Mouse (Mus musculus) E14TG2a.4 (cell line): Measurements from ENCODE around the gene Olfr419.

Source experiments
- H3K27me3 ChIP-seq: 2 replicates; pipeline ENCODE4 v1.6.1; 2014; ENCODE audit warnings: low read length, control low read depth; ENCODE audit not compliant: insufficient read depth
- H3K36me3 ChIP-seq: 2 replicates; pipeline ENCODE4 v1.6.1; 2014; ENCODE audit warnings: low read length, control low read depth; ENCODE audit not compliant: insufficient read depth
- H3K4me1 ChIP-seq: replicated peaks from 2 replicates; pipeline ENCODE4 v1.6.1; 2014; ENCODE audit warnings: low read depth, low read length, control low read depth
- H3K4me3 ChIP-seq: replicated peaks from 2 replicates; pipeline ENCODE4 v1.5.1; 2014; ENCODE audit warnings: mild to moderate bottlenecking, low read length
- H3K9me3 ChIP-seq: 2 replicates; pipeline ENCODE4 v1.6.1; 2014; ENCODE audit warnings: low read length, control low read depth
- CTCF ChIP-seq: conservative IDR thresholded peaks from 2 replicates; pipeline ENCODE4 v1.5.1; 2014; ENCODE audit warnings: low read length
- NANOG ChIP-seq: IDR thresholded peaks from 2 replicates; pipeline ENCODE4 v1.6.1; 2014; ENCODE audit warnings: borderline replicate concordance, low read length, mixed read lengths
- POU5F1 ChIP-seq: IDR thresholded peaks from 2 replicates; pipeline ENCODE4 v1.6.1; 2014; ENCODE audit warnings: low read length, borderline replicate concordance

The Olfr419 gene

GRCm38 (mm10) chr1:174216528-174217204, 35.2 kb downstream of the Olfr419 start:
- no peaks in the 10 kb centered on the region for H3K36me3 ChIP-seq
- H3K4me3 ChIP-seq = no peak overlapping the region
- H3K9me3 ChIP-seq = no peaks in the 10 kb centered on the region
- H3K27me3 ChIP-seq = no peaks in the 10 kb centered on the region
- TF ChIP-seq NANOG (no peak), CTCF (no peak), POU5F1 (no peak)
- H3K4me1 ChIP-seq = no peaks in the 10 kb centered on the region

DNA sequence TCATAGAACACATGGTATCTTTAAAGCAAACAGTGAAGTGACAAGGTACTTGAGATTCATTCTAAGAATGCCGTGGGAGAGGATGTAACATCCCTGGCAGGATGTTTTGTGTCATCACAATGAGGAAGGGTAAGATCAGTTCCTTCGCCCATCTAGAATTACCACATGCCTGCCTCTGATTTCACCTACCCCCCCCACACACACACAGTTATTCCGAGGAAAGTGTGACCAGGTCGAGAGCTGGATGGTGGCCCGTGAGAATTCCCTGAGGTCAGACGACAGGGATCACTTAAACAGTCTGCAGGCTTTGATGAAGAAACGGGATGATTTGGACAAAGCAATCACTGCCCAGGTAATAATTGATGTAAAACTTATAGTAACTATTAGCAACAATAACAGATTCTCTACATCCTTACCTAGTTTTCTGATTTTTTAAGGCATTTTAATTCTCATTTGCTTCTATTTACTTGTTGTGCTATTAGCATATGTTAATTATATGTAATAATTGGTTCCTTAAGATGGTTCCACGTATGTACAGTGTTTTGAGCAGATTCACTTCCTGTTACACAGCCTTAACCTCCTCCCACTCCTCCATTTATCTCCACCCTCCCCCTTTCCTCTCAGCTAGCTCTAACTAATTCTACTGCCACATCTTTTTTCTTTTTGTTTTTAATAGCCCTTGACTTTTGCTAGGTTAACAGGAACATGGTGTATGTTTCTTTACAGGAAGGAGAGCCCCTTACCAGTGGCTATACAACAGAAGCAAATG, 36.4 kb downstream of the Olfr419 start:
- TF ChIP-seq NANOG (no peak), POU5F1 (no peak), CTCF (no peak)
- Histone ChIP-seq H3K9me3 (no peaks in the 10 kb centered on the region), H3K36me3 (no peaks in the 10 kb centered on the region), H3K4me3 (no peak overlapping the region), H3K27me3 (no peaks in the 10 kb centered on the region), H3K4me1 (no peaks in the 10 kb centered on the region)

GRCm38 (mm10) chr1:174212286-174212685, 39.6 kb downstream of the Olfr419 start:
- Histone ChIP-seq H3K27me3 (no peaks in the 10 kb centered on the region), H3K4me3 (no peak overlapping the region), H3K36me3 (no peaks in the 10 kb centered on the region), H3K9me3 (no peaks in the 10 kb centered on the region), H3K4me1 (no peaks in the 10 kb centered on the region)
- TF ChIP-seq POU5F1 (no peak), CTCF (no peak), NANOG (no peak)

GRCm38 (mm10) chr1:174204699-174205098, 47.2 kb downstream of the Olfr419 start:
- no peaks in the 10 kb centered on the region for H3K4me1 ChIP-seq
- H3K36me3 ChIP-seq = no peaks in the 10 kb centered on the region
- no peaks in the 10 kb centered on the region for H3K9me3 ChIP-seq
- no peak overlapping the region for H3K4me3 ChIP-seq
- no peaks in the 10 kb centered on the region for H3K27me3 ChIP-seq
- TF ChIP-seq NANOG (no peak), POU5F1 (no peak), CTCF (no peak)
